Mouse (Mus musculus) MEL-GATA-1-ER (cell line): ENCODE measurements around the gene Map1b.

ENCODE experiments used
- DNase-seq: peaks from one replicate; pipeline ENCODE4 v3.0.0-alpha.2; 2012; ENCODE audit warnings: low read depth; ENCODE audit errors: extremely low read depth

The Map1b gene

GRCm38 (mm10) chr13:99516448-99516881 lies at the start of gene Map1b:
Gene Map1b, minus strand, starts transcription at chr13:99516540.
- no peak for DNase-seq

DNA sequence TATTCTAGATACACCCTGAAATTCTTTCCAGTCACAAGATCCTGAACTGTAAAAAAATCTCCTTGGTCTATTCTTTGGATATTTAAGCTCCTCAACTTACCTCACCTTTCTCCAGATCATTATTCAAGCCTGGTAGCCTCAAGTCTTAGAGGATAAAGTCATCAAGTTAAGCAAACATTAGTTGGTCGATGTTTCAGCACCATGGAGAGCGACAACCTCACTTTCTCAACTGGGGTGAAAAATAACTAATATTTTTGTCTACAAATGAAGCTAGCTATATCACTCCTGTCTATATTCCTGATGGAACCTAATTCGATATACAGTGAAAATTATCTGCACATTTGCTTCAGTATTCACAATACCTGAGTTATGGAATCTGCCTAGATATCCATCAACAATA lies 48.0 kb upstream of the Map1b start:
- DNase-seq, result no peak

- DNase-seq, result no peak
Measured at GRCm38 (mm10) chr13:99563021-99563420, 46.7 kb upstream of the Map1b start.

GRCm38 (mm10) chr13:99561843-99562550 lies 45.7 kb upstream of the Map1b start:
- DNase-seq, result no peak

DNA sequence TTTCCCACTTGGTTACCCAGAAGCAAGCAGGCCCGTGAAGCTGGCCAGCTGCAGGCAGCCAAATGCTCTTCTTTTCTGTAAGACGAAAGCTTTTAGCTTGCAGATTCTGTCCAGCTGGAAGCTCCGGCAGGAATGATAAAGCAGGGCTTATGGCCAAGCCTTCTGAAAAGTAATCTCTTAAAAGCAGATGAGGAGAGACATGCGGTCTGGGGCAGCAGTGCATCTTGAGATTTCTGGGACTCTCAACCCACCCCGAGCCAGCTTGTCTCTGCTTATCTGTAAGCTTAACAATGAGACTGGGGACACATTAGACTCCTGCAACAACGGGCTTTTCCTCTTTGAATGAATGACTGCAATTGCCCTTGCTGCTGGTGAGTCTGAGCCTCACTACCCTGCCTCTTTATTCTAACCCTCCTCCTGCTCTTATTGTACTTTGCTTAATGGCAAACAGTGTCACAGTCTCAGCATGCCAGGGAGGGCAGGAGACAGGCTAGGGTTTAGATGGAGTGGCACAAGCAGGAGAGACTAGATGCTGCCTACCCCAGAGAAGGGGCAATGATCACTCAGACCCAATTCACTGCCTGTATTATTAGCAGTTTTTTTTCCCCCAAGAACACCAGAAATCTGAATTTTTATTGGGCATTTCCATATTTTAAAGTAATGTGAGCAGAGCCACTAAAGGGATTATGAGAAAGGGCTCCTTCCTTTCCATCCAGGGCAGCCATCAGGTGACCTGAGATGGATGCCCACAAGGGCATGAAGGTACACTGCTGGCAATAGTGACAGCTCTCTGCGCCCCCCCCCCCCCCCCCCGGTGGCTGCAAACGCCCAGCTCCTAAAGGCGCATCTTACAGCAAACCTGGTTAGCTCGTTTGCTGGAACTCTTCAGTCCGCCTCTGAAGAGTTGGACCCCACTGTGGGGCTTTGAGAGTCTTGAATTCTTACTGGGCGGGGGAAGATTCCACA lies 44.6 kb upstream of the Map1b start:
- no peak for DNase-seq

DNA sequence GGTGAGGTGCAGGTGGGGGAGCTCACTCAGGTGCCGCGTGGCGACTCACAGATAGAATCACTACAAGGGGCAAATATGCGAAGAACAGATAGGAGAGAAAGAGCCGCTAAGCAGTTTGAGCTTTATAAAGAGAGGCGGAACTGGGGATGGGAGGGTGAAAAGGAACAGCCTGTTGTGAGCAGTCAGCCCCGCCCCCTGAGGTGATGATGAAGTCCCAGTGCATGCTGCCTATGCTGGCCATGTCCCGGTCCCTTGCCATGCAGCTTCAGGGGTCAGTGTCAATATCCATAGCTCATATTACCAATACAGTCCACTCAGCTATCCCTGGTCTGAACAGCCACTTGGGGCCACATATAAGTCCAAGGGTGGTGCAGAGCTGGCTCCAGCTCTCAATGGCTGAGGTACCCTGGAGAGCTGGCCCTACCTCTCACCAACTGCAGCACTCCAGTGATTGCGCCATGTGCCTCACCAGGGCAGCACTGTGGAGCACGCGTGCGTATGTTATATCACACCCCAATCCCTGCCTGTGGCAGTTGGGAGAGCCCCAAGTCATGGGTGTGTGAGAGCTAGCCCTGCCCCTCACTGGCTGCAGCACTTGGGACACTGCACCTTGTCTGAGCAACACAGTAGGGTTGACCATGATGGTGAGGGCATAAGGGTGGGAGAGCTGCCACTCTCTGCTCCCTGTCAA lies 42.0 kb upstream of the Map1b start:
- no peak for DNase-seq

- DNase-seq, result no peak
Measured at GRCm38 (mm10) chr13:99557813-99558212, 41.5 kb upstream of the Map1b start.

- no peak for DNase-seq
Measured at GRCm38 (mm10) chr13:99557331-99557730, 41.0 kb upstream of the Map1b start.

DNA sequence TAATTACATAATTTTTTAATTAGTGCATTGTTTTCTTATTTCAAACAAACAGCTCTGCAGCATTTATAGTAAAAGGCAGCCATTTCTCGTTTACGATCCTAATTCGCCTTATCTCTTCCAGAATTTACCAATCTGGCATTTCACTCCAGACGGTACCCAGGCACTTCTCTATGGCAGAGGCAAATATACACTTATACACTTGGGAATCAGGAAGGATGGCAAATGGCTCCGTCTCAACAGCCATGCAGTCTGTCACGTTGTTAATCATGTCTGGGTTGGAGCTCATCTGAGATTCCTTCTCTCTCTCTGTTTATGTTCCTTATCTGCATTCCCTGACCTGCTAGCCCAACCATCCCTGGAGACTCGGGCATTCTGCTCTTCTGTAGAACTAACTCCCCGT lies 38.6 kb upstream of the Map1b start:
- no peak for DNase-seq

- DNase-seq, result no peak
Measured at GRCm38 (mm10) chr13:99554466-99554865, 38.1 kb upstream of the Map1b start.

DNA sequence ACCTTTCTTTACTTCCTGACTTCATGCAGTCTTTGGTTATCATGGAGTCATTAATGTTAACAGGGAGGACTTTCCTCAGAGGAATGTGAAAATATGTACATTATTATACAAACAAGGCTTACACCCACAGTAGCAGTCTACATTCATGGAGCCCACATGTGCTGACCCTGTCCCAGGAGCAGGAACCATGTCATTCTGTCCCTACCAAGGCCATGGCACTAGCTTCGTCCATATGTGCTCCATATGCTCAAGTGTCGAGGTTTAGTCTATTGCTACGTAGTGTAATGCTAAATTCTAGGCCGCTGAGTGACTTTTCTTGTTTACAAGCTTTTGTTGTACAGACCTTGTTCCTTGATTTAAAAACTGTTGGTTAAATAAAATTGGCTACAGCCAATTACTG lies 36.0 kb upstream of the Map1b start:
- no peak for DNase-seq

DNA sequence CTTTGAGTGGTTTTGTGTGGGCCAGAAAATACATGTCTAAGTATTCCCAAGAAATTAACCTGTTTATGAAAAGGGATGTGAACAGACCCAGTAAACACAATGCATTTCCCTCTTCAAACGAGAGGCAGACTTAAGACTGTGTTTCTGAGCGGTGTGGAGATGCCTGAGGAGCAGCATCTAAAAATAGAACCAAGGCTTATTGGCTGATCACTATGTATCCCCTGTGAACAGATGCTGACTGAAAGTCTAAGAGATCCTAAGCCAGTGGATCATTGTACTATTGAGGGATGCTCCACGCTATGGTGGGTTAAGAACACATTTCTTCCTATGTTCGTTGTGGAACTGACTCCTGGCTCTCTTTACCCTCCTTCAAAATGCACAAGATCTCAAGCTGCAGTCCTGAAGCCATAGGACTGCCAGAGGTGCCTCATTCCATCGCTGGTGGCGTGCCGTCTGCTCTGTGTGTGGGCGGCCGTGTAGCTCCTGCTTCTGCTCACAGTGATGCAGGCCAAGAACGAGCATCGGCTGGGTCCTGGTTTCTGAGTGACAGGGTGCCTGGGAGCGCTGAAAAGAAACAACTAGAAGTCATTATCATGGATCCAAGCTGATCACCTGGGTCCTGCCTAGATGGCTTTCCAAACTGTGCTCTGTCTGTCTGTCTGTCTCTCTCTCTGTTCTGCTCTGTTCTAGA lies 34.5 kb upstream of the Map1b start:
- no peak for DNase-seq

DNA sequence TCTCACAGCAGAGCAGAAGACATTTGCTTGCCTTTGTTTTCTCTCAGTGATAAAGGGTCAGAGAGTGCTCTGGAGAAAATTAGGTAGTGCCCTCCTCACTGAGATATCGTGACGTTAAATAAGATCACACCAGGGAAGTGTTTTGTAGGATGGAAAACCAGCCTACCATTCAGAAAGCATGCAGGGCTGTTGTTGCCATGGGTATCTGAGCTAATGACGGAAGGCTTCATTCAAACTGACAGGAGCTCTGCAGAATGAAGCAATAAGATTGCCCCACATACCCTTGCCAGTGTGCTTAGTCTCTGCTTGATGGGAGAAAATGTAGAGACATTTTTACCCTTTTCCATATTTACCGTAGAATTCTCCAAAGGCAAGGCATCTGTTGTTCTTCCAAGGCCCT lies 33.7 kb upstream of the Map1b start:
- DNase-seq, result no peak

DNA sequence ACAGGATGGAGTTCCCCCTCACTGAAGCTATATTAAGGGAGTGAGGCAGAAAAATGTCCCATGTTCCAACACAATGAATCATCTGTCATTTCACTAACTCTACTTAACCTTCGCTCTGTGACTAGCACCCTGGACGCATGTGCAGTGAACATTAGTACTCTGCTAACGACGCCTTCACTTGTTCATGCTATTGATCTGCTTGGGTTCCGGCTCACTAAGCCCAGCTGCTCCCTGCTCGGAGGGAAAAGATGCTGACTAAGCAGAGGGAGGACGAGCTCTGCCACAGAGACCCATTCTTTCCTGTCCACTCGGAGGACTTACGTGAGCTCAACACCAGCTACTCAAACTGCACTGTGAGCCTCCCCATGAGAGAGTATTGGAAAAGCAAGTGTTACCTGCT lies 33.2 kb upstream of the Map1b start:
- no peak for DNase-seq

- no peak for DNase-seq
Measured at GRCm38 (mm10) chr13:99546832-99547231, 30.5 kb upstream of the Map1b start.

- no peak for DNase-seq
Measured at GRCm38 (mm10) chr13:99545201-99545600, 28.9 kb upstream of the Map1b start.

GRCm38 (mm10) chr13:99541429-99542267 lies 25.3 kb upstream of the Map1b start:
- DNase-seq, result no peak

DNA sequence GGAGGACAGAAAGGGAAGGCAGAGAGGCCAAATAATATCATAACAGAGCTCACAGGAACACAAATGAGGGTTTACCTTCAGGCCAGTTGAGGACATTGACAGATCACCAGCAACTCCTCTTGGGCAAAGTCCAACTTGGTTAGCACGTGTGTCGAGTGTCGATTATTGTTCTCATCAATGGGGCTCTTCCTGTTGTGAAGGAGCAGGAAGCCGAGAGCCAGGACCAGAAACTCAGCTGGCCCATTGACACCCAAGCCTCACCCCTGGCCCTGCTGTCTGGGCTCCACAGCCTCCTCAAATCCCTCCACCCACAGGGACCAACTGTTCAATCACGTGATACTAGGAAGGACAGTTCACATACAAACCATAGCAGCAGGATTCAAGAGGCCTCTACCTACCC lies 22.9 kb upstream of the Map1b start:
- DNase-seq, result no peak

GRCm38 (mm10) chr13:99538851-99539250 lies 22.5 kb upstream of the Map1b start:
- no peak for DNase-seq

GRCm38 (mm10) chr13:99537908-99538513 lies 21.7 kb upstream of the Map1b start:
- no peak for DNase-seq
